Mouse (Mus musculus): ENCODE data around the gene Cpox. TPM values are rescaled to one million over a fixed set of nuclear protein-coding genes. Genes with fewer than 3 reads are reported as not detected.
"Not testable (repeated sequence)": the region's sequence is repeated elsewhere in the genome, so short reads cannot be mapped to it uniquely, and the experiment has no call there.

Gene Cpox
- polyA plus RNA-seq, 1 experiment from 2014 or later, result 19.9 TPM

DNA sequence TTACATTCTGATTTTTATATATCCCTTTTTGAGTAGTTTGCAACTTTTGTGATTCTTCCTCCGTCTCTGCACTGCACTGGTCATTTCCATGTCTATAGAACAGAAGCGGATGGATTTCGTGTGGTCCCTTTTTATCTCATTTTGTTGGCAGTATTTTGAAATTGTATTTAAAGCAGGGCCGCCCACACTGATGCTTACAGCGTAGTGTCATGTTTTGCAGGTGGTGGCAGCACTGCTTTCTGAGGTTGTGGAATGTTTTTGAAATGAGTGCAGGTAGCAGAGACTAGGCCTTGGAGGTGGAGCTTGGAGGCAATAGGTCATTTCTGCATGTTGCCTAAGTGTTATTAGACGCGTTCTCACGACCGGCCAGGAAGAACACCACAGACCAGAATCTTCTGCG is 20.1 kb upstream of the Cpox start:
- H3K9me3 ChIP-seq, result no peaks in the 10 kb centered on the region
- H3K27me3 ChIP-seq (replicated peaks), result no peaks in the 10 kb centered on the region
- H3K36me3 ChIP-seq, result no peaks in the 10 kb centered on the region
- H3K9ac ChIP-seq, result no peak overlapping the region
- WGBS, result 95% methylated on average over 10 of the region's 10 CpGs
- no peak for ATAC-seq (ENCODE audit: low FRiP score, low read depth)
- no peak overlapping the region for H3K4me2 ChIP-seq (replicated peaks)
- no peak overlapping the region for H3K4me3 ChIP-seq
- no peaks in the 10 kb centered on the region for H3K4me1 ChIP-seq
- H3K27ac ChIP-seq, result no peak overlapping the region

DNA sequence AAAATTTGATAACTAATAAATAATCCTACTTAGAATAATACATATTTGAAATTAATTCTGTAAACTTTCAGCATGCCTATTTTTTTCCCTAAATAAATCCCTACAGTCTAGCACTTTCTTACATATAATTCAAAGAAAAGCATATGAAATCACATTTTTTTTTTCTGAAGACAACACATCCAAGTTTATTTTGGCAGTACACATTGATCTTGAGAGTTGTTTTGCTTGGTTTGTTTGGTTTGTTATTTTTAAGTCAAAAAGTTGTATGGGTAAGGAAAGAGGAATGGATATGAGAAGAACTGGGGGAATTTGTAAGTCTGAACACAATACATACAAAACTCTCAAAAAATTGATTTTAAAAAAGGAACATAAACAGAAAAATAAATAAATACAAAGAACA is 14.3 kb upstream of the Cpox start:
- H3K9ac ChIP-seq, result no peak overlapping the region
- no peaks in the 10 kb centered on the region for H3K9me3 ChIP-seq
- no peaks in the 10 kb centered on the region for H3K27me3 ChIP-seq (replicated peaks)
- H3K4me2 ChIP-seq (replicated peaks), result no peak overlapping the region
- no peak overlapping the region for H3K27ac ChIP-seq
- no peak overlapping the region for H3K4me3 ChIP-seq
- no peak for ATAC-seq (ENCODE audit: low FRiP score, low read depth)
- H3K36me3 ChIP-seq, result no peaks in the 10 kb centered on the region
- H3K4me1 ChIP-seq, result no peaks in the 10 kb centered on the region

DNA sequence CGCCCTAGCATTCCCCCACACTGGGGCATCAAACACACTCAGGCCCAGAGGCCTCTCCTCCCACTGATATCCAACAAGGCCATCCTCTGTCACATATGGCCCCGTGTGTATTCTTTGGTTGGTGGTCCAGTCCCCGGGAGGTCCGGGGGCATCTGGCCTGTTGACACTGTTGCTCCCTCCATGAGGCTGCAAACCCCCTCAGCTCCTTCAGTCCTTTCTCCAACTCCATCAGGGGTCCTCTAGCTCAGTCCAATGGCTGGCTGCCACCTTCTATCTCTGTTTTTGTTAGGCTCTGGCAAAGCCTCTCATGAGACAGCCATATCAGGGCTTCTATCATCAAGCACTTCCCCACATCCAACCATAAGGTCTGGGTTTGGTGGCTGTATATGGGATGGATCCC is 13.6 kb upstream of the Cpox start:
- H3K4me1 ChIP-seq, result no peaks in the 10 kb centered on the region
- no peak overlapping the region for H3K4me2 ChIP-seq (replicated peaks)
- H3K4me3 ChIP-seq, result no peak overlapping the region
- H3K9me3 ChIP-seq, result no peaks in the 10 kb centered on the region
- no peak overlapping the region for H3K27ac ChIP-seq
- no peak overlapping the region for H3K9ac ChIP-seq
- ATAC-seq (ENCODE audit: low FRiP score, low read depth), result no peak
- no peaks in the 10 kb centered on the region for H3K36me3 ChIP-seq
- 83% methylated on average over 4 of the region's 4 CpGs for WGBS
- no peaks in the 10 kb centered on the region for H3K27me3 ChIP-seq (replicated peaks)

DNA sequence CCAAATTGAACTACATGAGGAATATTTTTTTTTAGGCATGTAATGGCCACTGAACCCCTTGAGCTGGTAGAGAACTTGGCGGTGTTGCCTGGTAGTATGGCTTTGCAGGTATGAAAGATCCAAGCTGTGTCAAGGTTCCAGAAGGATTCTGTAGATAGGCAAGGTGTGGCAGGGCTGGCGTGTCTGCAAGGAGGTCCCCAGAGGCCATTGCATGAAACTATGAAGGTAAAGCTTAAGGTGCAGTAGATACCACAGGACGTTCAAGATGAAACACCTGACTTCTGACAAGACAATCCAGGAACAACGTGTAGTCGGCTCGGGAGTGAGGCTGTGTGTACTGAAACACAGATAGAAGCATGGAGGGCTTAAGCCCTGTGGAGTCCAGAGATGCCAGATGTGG is 11.4 kb upstream of the Cpox start:
- ATAC-seq (ENCODE audit: low FRiP score, low read depth), result no peak
- Histone ChIP-seq H3K4me3 (no peak overlapping the region), H3K9me3 (no peaks in the 10 kb centered on the region), H3K27me3 (replicated peaks) (no peaks in the 10 kb centered on the region), H3K36me3 (no peaks in the 10 kb centered on the region), H3K9ac (no peak overlapping the region), H3K27ac (no peak overlapping the region), H3K4me2 (replicated peaks) (no peak overlapping the region), H3K4me1 (no peaks in the 10 kb centered on the region)
- WGBS, result 87% methylated on average over 6 of the region's 6 CpGs

DNA sequence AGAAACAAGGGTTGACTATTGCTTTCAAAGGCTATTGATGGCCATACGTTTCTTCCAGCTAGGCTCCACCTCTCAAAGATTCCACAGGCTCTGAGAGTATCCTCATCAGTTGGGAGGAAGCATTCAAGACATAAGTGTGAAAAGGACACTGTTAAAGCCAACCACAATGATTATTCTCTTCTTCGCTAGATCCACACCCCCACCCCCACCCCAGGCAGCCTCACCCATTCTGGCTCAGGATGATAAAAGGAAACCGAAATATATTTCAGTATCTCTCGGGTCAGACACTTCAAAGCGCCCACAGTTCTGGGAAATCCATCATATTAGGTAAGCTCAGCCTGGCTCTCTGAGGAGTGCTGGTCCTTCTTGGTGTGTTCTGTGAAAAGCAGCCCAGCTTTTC is 8.3 kb upstream of the Cpox start:
- Histone ChIP-seq H3K9me3 (no peaks in the 10 kb centered on the region), H3K9ac (no peak overlapping the region), H3K4me1 (no peaks in the 10 kb centered on the region), H3K36me3 (no peaks in the 10 kb centered on the region), H3K4me3 (no peak overlapping the region), H3K27ac (no peak overlapping the region), H3K4me2 (replicated peaks) (no peak overlapping the region), H3K27me3 (replicated peaks) (no peaks in the 10 kb centered on the region)
- ATAC-seq (ENCODE audit: low FRiP score, low read depth), result no peak
- 75% methylated on average over 5 of the region's 5 CpGs for WGBS

DNA sequence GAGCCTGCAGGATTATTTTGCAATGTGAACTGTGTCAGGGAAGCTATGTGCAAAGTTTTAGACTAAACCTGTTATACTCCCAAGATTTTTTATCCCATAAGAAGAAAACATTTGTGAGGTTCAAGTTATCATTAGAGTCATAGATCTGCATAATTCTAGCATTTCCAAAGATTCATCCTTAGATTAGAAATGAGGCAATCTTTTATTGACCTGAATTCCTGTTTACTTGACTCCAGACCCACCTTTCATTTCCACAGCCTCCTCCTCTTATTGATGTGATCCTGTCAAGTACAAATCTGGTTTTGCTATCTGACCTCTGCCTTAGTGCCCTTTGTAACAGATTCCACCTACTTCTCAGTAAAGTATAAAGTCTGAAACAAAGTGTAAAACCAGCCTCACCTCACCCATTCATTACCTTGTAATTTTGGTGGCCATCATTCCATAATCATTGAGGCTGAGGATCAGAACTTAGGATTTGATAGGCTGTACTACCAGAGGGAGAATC is 7.8 kb upstream of the Cpox start:
- H3K27ac ChIP-seq, result no peak overlapping the region
- no peaks in the 10 kb centered on the region for H3K36me3 ChIP-seq
- no peaks in the 10 kb centered on the region for H3K27me3 ChIP-seq (replicated peaks)
- no peak overlapping the region for H3K9ac ChIP-seq
- H3K4me2 ChIP-seq (replicated peaks), result no peak overlapping the region
- H3K4me1 ChIP-seq, result no peaks in the 10 kb centered on the region
- no peaks in the 10 kb centered on the region for H3K9me3 ChIP-seq
- ATAC-seq (ENCODE audit: low FRiP score, low read depth), result no peak
- H3K4me3 ChIP-seq, result no peak overlapping the region

DNA sequence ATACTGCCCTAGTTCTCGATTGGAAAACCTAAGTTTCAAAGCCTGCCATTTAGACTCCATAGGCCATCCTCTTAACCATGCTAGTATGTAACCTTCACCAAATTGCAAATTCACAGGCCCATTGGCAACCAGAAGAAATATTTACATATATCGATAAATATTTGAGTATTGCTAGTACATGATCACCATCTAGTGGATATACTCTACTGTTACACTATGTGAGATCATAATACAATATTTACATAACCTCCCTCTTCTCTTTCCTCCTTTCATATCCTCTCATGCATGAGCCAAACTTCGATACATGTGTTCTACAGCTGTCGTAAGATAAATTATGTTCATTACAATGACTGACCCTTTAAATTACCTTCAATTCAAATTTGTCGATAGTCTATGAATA is 7.1 kb upstream of the Cpox start:
- ATAC-seq (ENCODE audit: low FRiP score, low read depth), result no peak
- Histone ChIP-seq H3K4me2 (replicated peaks) (no peak overlapping the region), H3K4me1 (no peaks in the 10 kb centered on the region), H3K9ac (no peak overlapping the region), H3K4me3 (no peak overlapping the region), H3K27ac (no peak overlapping the region), H3K36me3 (no peaks in the 10 kb centered on the region), H3K9me3 (no peaks in the 10 kb centered on the region), H3K27me3 (replicated peaks) (no peaks in the 10 kb centered on the region)
- WGBS, result 78% methylated on average over 5 of the region's 5 CpGs

DNA sequence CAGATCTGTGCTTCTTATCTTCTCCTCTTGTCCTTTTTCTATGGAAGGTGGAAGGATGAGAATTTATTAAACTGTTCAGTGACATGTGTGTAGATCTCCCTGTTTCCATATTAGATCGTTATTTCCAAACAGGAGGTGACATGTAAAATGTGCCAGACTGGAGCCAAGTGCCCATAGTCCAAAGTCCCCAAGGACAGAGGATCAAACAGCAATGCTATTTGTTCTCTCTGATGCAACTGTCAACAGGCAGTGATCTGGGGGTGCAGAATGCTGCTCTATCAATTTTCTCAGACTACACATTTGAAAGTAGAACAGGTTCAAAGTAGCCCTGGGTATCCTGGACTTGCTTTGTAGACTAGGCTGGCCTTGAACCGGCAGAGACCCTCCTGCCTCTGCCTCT is 6.3 kb upstream of the Cpox start:
- WGBS, result 93% methylated on average over 2 of the region's 2 CpGs
- H3K27me3 ChIP-seq (replicated peaks), result no peaks in the 10 kb centered on the region
- no peak overlapping the region for H3K9ac ChIP-seq
- no peak overlapping the region for H3K4me3 ChIP-seq
- no peak overlapping the region for H3K4me2 ChIP-seq (replicated peaks)
- H3K9me3 ChIP-seq, result no peaks in the 10 kb centered on the region
- ATAC-seq (ENCODE audit: low FRiP score, low read depth), result no peak
- H3K4me1 ChIP-seq, result no peaks in the 10 kb centered on the region
- no peak overlapping the region for H3K27ac ChIP-seq
- no peaks in the 10 kb centered on the region for H3K36me3 ChIP-seq

DNA sequence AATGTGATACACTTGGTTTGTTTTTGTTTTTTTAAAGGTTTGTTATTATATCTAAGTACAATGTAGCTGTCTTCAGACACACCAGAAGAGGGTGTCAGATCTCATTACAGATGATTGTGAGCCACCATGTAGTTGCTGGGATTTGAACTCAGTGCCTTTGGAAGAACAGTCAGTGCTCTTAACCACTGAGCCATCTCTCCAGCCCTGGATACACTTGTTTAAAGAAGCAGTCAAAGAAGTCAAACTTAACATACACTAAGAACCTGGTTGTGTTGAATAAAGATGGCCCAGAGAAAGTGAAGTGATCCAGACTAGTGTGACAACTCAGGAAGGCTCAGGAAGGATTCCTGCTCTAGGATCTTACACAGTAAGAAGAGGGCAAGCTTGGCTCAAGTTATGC is 5.0 kb upstream of the Cpox start:
- not testable (repeated sequence) for H3K9ac ChIP-seq; H3K9me3 ChIP-seq; H3K4me1 ChIP-seq; H3K36me3 ChIP-seq; H3K4me3 ChIP-seq; H3K4me2 ChIP-seq (replicated peaks); H3K27me3 ChIP-seq (replicated peaks); ATAC-seq (ENCODE audit: low FRiP score, low read depth); H3K27ac ChIP-seq

DNA sequence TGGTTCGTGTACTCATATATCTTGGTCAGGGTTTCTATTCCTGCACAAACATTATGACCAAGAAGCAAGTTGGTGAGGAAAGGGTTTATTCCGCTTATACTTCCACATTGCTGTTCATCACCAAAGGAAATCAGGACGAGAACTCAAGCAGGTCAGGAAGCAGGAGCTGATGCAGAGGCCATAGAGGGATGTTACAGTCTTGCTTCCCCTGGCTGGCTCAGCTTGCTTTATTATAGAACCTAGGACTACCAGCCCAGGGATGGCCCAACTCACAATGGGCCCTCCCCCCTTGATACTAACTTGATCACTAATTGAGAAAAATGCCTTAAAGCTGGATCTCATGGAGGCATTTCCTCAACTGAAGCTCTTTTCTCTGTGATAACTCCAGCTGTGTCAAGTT is 3.4 kb upstream of the Cpox start:
- H3K4me3 ChIP-seq; H3K4me2 ChIP-seq (replicated peaks); H3K9me3 ChIP-seq; H3K27me3 ChIP-seq (replicated peaks); H3K4me1 ChIP-seq; H3K36me3 ChIP-seq; ATAC-seq (ENCODE audit: low FRiP score, low read depth); H3K9ac ChIP-seq; H3K27ac ChIP-seq: not testable (repeated sequence)
- 88% methylated on average over 3 of the region's 3 CpGs for WGBS

DNA sequence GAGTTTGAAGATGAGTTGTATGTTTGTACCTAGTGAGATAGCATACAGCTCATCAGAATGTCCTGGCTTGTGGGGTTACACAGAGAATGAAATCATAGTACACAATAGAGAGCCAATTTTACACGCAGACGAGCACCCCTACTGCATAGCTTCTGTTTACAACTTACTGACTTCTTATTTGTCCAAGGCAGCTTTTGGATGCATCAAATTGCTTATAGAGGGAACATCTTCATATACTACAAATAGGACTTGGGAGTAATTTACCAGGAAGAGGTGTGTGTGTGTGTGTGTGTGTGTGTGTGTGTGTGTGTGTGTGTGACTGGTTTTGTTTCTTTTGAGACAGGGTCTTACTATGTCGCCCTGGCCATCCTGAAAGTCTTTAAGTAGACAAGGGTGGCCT is 1.5 kb upstream of the Cpox start:
- WGBS, result 87% methylated on average over 3 of the region's 3 CpGs
- Histone ChIP-seq H3K9ac (no peak overlapping the region), H3K4me3 (no peak overlapping the region), H3K4me1 (no peaks in the 10 kb centered on the region; the same call in 1 of the 2 replicates), H3K36me3 (no peaks in the 10 kb centered on the region), H3K9me3 (no peaks in the 10 kb centered on the region), H3K27me3 (replicated peaks) (no peaks in the 10 kb centered on the region), H3K4me2 (replicated peaks) (no peak overlapping the region), H3K27ac (no peak overlapping the region)
- ATAC-seq (ENCODE audit: low FRiP score, low read depth), result no peak

DNA sequence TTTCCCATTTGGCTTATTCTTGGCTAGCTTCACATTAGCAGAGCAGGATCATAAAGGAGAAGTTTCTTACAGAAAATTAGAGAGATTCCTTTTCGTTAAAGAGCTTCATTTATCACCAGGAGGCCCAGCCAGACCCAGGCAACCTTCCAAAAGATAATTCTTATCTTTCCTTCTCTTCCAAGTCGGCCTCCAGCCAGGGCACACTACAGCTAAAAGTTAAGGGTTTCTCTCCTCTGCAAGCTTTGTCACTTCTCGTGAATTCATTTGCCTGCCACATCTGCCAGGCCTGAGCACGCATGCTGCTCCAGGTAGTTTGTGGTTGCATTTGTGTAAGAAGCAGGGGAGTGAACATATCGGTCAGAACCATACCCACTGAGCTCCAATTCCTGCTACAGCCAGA is 828 bp upstream of the Cpox start:
- H3K27ac ChIP-seq, result no peak overlapping the region

DNA sequence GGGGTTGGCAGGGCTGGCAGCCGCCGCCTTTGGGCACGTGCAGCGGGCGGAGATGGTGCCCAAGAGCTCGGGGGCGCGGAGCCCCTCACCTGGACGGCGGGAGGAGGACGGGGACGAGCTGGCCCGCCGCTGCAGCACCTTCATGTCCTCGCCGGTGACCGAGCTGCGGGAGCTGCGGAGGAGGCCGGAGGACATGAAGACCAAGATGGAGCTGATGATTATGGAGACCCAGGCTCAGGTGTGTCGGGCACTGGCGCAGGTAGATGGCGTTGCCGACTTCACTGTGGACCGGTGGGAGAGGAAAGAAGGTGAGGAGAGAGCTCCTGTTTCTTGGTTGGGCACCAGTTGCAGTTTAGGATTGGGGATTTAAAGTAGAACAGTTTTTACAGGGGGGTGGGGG is 551 bp downstream of the Cpox start:
- H3K4me1 ChIP-seq, result no peaks in the 10 kb centered on the region; the same call in 1 of the 2 replicates
- H3K9me3 ChIP-seq, result no peaks in the 10 kb centered on the region
- H3K36me3 ChIP-seq, result peaks cover 18% of the 10 kb centered on the region
- peak overlapping the region; percentile 86 for H3K9ac ChIP-seq
- no peaks in the 10 kb centered on the region for H3K27me3 ChIP-seq (replicated peaks)
- peak overlapping the region; percentile 86 for H3K4me2 ChIP-seq (replicated peaks)
- H3K4me3 ChIP-seq, result peak overlapping the region; percentile 93
- peak overlapping the region; percentile 50; the same call in 1 of the 2 replicates for H3K27ac ChIP-seq
- under 1% methylated on average over 25 of the region's 25 CpGs for WGBS
- ATAC-seq (ENCODE audit: low FRiP score, low read depth), result peak; percentile 57; the same call in 1 of the 2 replicates

More for the DNA sequence above, 828 bp upstream of the Cpox start:
- Histone ChIP-seq H3K4me1 (no peaks in the 10 kb centered on the region; the same call in 1 of the 2 replicates), H3K9ac (no peak overlapping the region), H3K9me3 (no peaks in the 10 kb centered on the region), H3K36me3 (peaks cover 6% of the 10 kb centered on the region; the same call in 1 of the 2 replicates), H3K4me2 (replicated peaks) (no peak overlapping the region), H3K4me3 (no peak overlapping the region), H3K27me3 (replicated peaks) (no peaks in the 10 kb centered on the region)
- WGBS, result 70% methylated on average over 5 of the region's 5 CpGs
- no peak for ATAC-seq (ENCODE audit: low FRiP score, low read depth)

All from neural tube, embryonic 12.5 days (tissue).